Mouse (Mus musculus) liver, postnatal 0 days (tissue): ENCODE measurements around the gene Hspa1a. TPM values are rescaled to one million over a fixed set of nuclear protein-coding genes. Genes with fewer than 3 reads are reported as not detected.
"Not testable (repeated sequence)": the region's sequence is repeated elsewhere in the genome, so short reads cannot be mapped to it uniquely, and the experiment has no call there.

ENCODE experiments used
- ATAC-seq: fragments of 200-750 bp; cut with Nextera tagmentation; 2 replicates; pipeline ENCODE4 v1.8.0; 2017; ENCODE audit warnings: mild to moderate bottlenecking, moderate library complexity
- DNase-seq: peaks from one replicate; pipeline ENCODE4 v3.0.0-alpha.2; 2016
- H3K27ac ChIP-seq: fragments of 300-500 bp; sonication (generic); 2 replicates; pipeline ENCODE4 v1.5.1; 2014; ENCODE audit warnings: antibody characterized with exemption, moderate library complexity, mild to moderate bottlenecking, low read depth
- H3K27me3 ChIP-seq: fragments of 300-500 bp; sonication (generic); 2 replicates; pipeline ENCODE4 v1.6.1; 2014; ENCODE audit warnings: low read length, control low read depth, mixed read lengths; ENCODE audit not compliant: insufficient read depth
- H3K36me3 ChIP-seq: fragments of 300-500 bp; sonication (generic); replicated peaks from 2 replicates; pipeline ENCODE4 v1.6.1; 2014; ENCODE audit warnings: mild to moderate bottlenecking, control low read depth, low read length, moderate library complexity, mixed read lengths; ENCODE audit not compliant: insufficient read depth
- H3K4me1 ChIP-seq: fragments of 300-500 bp; sonication (generic); 2 replicates; pipeline ENCODE4 v1.6.1; 2014; ENCODE audit warnings: antibody characterized with exemption, mild to moderate bottlenecking, control low read depth; ENCODE audit not compliant: insufficient read depth
- H3K4me2 ChIP-seq: fragments of 300-500 bp; sonication (generic); 2 replicates; pipeline ENCODE4 v1.6.1; 2014; ENCODE audit warnings: low read depth, mild to moderate bottlenecking, low read length, moderate library complexity, mixed read lengths
- H3K4me3 ChIP-seq: fragments of 300-500 bp; sonication (generic); 2 replicates; pipeline ENCODE4 v1.5.1; 2014; ENCODE audit warnings: low read depth, low read length
- H3K9ac ChIP-seq: fragments of 300-500 bp; sonication (generic); replicated peaks from 2 replicates; pipeline ENCODE4 v1.6.1; 2014; ENCODE audit warnings: mild to moderate bottlenecking, moderate library complexity
- H3K9me3 ChIP-seq: fragments of 300-500 bp; sonication (generic); 2 replicates; pipeline ENCODE4 v1.6.1; 2016; ENCODE audit warnings: mild to moderate bottlenecking, control low read depth, low read length, mixed read lengths
- CTCF ChIP-seq: sonication (generic); IDR thresholded peaks from 2 replicates; pipeline ENCODE4 v1.5.1; 2016; ENCODE audit warnings: antibody characterized with exemption, low read depth
- EP300 ChIP-seq: IDR thresholded peaks from 2 replicates; pipeline ENCODE4 v1.6.1; 2016; ENCODE audit warnings: antibody characterized with exemption, low read depth, mild to moderate bottlenecking
- WGBS: fragments of 180-500 bp; shearing (Covaris S2); extraction: QIAGEN DNeasy Blood & Tissue Kit; methylation state at CpG from one replicate; pipeline ENCODE4 v1.1.7; 2014; ENCODE audit not compliant: insufficient replicate concordance; 5-methylcytosine and 5-hydroxymethylcytosine counted together
- polyA plus RNA-seq: library from polyadenylated mRNA; unstranded; fragments of >200 nt; fragmentation: Nextera tagmentation; extraction: Ambion mirVana; gene quantifications from 2 replicates; pipeline ENCODE4 v1.2.1, GENCODE M21; 2015

The Hspa1a gene
- polyA plus RNA-seq, 1 experiment from 2014 or later: 0.59 TPM

- Histone ChIP-seq H3K9ac (no peak overlapping the region), H3K27ac (no peak overlapping the region), H3K4me2 (no peak overlapping the region), H3K36me3 (peaks cover 90% of the 10 kb centered on the region), H3K4me1 (no peaks in the 10 kb centered on the region), H3K4me3 (no peak overlapping the region), H3K27me3 (no peaks in the 10 kb centered on the region), H3K9me3 (no peaks in the 10 kb centered on the region)
- 87% methylated on average over 7 of the region's 7 CpGs for WGBS
- no peak for ATAC-seq
- no peak for DNase-seq
- TF ChIP-seq CTCF (no peak), EP300 (no peak)
Measured at GRCm38 (mm10) chr17:35009586-35009985, 37.6 kb upstream of the Hspa1a start.

- no peak overlapping the region for H3K4me2 ChIP-seq
- no peak for ATAC-seq
- H3K4me3 ChIP-seq: no peak overlapping the region
- no peaks in the 10 kb centered on the region for H3K9me3 ChIP-seq
- TF ChIP-seq EP300 (no peak), CTCF (peak; percentile 36)
- DNase-seq: no peak
- peaks cover 78% of the 10 kb centered on the region for H3K36me3 ChIP-seq
- 90% methylated on average over 7 of the region's 7 CpGs for WGBS
- no peak overlapping the region for H3K9ac ChIP-seq
- peaks cover 13% of the 10 kb centered on the region for H3K4me1 ChIP-seq
- H3K27me3 ChIP-seq: no peaks in the 10 kb centered on the region
- no peak overlapping the region for H3K27ac ChIP-seq
Measured at GRCm38 (mm10) chr17:35007387-35007991, 35.5 kb upstream of the Hspa1a start.

- peaks cover 18% of the 10 kb centered on the region for H3K4me1 ChIP-seq
- not testable (repeated sequence) for H3K27ac ChIP-seq, H3K4me3 ChIP-seq, DNase-seq, ATAC-seq, H3K9me3 ChIP-seq, H3K9ac ChIP-seq, H3K27me3 ChIP-seq, H3K4me2 ChIP-seq
- peaks cover 62% of the 10 kb centered on the region for H3K36me3 ChIP-seq
- 94% methylated on average over 4 of the region's 5 CpGs for WGBS
Measured at GRCm38 (mm10) chr17:35005902-35006301, 33.9 kb upstream of the Hspa1a start.

GRCm38 (mm10) chr17:35005158-35005557, 33.2 kb upstream of the Hspa1a start:
- no peak overlapping the region for H3K4me2 ChIP-seq
- H3K9me3 ChIP-seq: no peaks in the 10 kb centered on the region
- H3K36me3 ChIP-seq: peaks cover 55% of the 10 kb centered on the region
- H3K27me3 ChIP-seq: no peaks in the 10 kb centered on the region
- H3K27ac ChIP-seq: no peak overlapping the region
- peaks cover 18% of the 10 kb centered on the region for H3K4me1 ChIP-seq
- TF ChIP-seq CTCF (no peak), EP300 (no peak)
- H3K4me3 ChIP-seq: no peak overlapping the region
- whole genome bisulfite sequencing: 88% methylated on average over 10 of the region's 10 CpGs
- no peak overlapping the region for H3K9ac ChIP-seq
- no peak for ATAC-seq
- no peak for DNase-seq

GRCm38 (mm10) chr17:35004075-35004717, 32.2 kb upstream of the Hspa1a start:
- no peak overlapping the region for H3K4me3 ChIP-seq
- no peak for ATAC-seq
- H3K4me1 ChIP-seq: peaks cover 25% of the 10 kb centered on the region
- no peaks in the 10 kb centered on the region for H3K27me3 ChIP-seq
- H3K9ac ChIP-seq: no peak overlapping the region
- H3K36me3 ChIP-seq: peaks cover 49% of the 10 kb centered on the region
- H3K9me3 ChIP-seq: no peaks in the 10 kb centered on the region
- 88% methylated on average over 17 of the region's 17 CpGs for WGBS
- 0 out of 2 replicates have a peak overlapping the region, but pooled peaks have one; percentile 7 for H3K4me2 ChIP-seq
- no peak for DNase-seq
- no peak overlapping the region for H3K27ac ChIP-seq
- TF ChIP-seq CTCF: no peak

- H3K4me3 ChIP-seq: peak overlapping the region; percentile 85
- H3K27ac ChIP-seq: peak overlapping the region; percentile 98; the same call in 1 of the 2 replicates
- TF ChIP-seq CTCF: no peak
- no peak for TF ChIP-seq EP300
- no peak for ATAC-seq
- peak overlapping the region; percentile 75 for H3K4me2 ChIP-seq
- peaks cover 35% of the 10 kb centered on the region for H3K4me1 ChIP-seq
- 38% methylated on average over 9 of the region's 9 CpGs for WGBS
- peak overlapping the region; percentile 76 for H3K9ac ChIP-seq
- DNase-seq: no peak
- H3K36me3 ChIP-seq: peaks cover 52% of the 10 kb centered on the region
- H3K9me3 ChIP-seq: no peaks in the 10 kb centered on the region
- no peaks in the 10 kb centered on the region for H3K27me3 ChIP-seq
Measured at GRCm38 (mm10) chr17:35003022-35003838, 31.3 kb upstream of the Hspa1a start.
